28 mouse cellular contexts compared by ENCODE assay signal in the genomic region with DNA sequence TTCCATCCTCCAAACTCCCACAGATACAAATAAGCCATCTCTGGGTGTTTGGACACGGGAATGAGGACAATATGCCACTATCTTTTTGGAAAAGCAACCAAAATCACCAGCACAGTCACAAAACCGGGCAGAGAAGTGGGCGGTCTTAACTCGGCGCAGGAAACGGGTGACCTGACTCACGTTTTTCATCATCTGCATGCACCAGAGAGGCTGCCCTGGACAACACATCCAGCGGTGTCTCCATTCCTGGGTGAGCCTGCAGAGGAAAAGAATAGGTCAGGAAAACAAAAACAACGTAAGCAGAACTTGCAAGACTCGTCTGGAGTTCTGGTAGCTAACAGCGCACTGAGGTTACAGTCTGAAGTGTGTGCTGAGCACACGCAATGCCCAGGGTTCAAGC. TPM values are rescaled to one million over a fixed set of nuclear protein-coding genes. Genes with fewer than 3 reads are reported as not detected.
DNase-seq lines count a peak whose midpoint lies in the region; ATAC-seq and TF ChIP-seq lines count a peak whose summit lies in the region.
"Had no signal": no experiment of that assay in that cellular context is flagged by ENCODE, and none has a peak within 500 bp of the region (broad histone marks: within the 10 kb centered on the region; RNA-seq: fewer than 3 reads in every experiment).

No protein-coding gene starts in this region.

- H3K27ac ChIP-seq in left cerebral cortex, adult 2 months: peak overlapping the region; percentile 19
- H3K27ac ChIP-seq in CH12.LX (ENCODE audit: insufficient read depth, low read depth): peak overlapping the region; percentile 47
- H3K27ac ChIP-seq in limb, embryonic 10.5 days: 0 out of 2 replicates have a peak overlapping the region, but pooled peaks have one; percentile 1
- 0 out of 2 replicates have a peak overlapping the region, but pooled peaks have one; percentile 9 for H3K27ac ChIP-seq in limb, embryonic 15.5 days
- H3K27ac ChIP-seq in midbrain, embryonic 16.5 days (ENCODE audit: low read length): no peak overlapping the region
- H3K27ac ChIP-seq: embryonic facial prominence, embryonic 10.5 days; embryonic facial prominence, embryonic 13.5 days; forebrain, embryonic 12.5 days; forebrain, embryonic 15.5 days; heart, adult 2 months; heart, embryonic 10.5 days; heart, embryonic 13.5 days; hindbrain, embryonic 12.5 days; hindbrain, embryonic 15.5 days had no signal

- no peaks in the 10 kb centered on the region for H3K27me3 ChIP-seq in CH12.LX (replicated peaks)
- H3K27me3 ChIP-seq in limb, embryonic 10.5 days (ENCODE audit: low read depth, poor library complexity, severe bottlenecking): no peaks in the 10 kb centered on the region
- no peaks in the 10 kb centered on the region for H3K27me3 ChIP-seq in limb, embryonic 15.5 days
- no peaks in the 10 kb centered on the region for H3K27me3 ChIP-seq in midbrain, embryonic 16.5 days (ENCODE audit: control insufficient read depth, insufficient read depth, low read depth, low read length)
- H3K27me3 ChIP-seq: embryonic facial prominence, embryonic 13.5 days; forebrain, embryonic 15.5 days; hindbrain, embryonic 12.5 days; hindbrain, embryonic 15.5 days had no signal

- DNase-seq in left cerebral cortex, adult 2 months (ENCODE audit: extremely low spot score in 1 of 2, low spot score in 2 of 2): no peak
- DNase-seq in left cerebral cortex, adult 11 months (ENCODE audit: low spot score): no peak
- no peak for DNase-seq in CH12.LX (ENCODE audit: extremely low read depth)
- DNase-seq in limb, embryonic 10.5 days (ENCODE audit: low spot score): no peak
- no peak for DNase-seq in right cerebral cortex, postnatal 4 days
- DNase-seq: adrenal gland, adult 2 months; adrenal gland, postnatal 14 days; B cell, adult 2 months; cerebellum, adult 11-12 months; cerebellum, adult 8-10 months; cerebellum, postnatal 10 days; cerebellum, postnatal 36 days; embryo, embryonic 11 days; gastrocnemius, postnatal 36 days; heart, adult 2 months; heart, postnatal 14 days; heart, postnatal 4 days had no signal

- no peak overlapping the region for H3K4me3 ChIP-seq in left cerebral cortex, adult 2 months
- no peak overlapping the region for H3K4me3 ChIP-seq in CH12.LX (replicated peaks in 1 of 3; ENCODE audit: low read depth in 2 of 3, low read length in 2 of 3, poor library complexity in 1 of 3)
- H3K4me3 ChIP-seq in limb, embryonic 10.5 days: no peak overlapping the region
- H3K4me3 ChIP-seq in limb, embryonic 15.5 days: no peak overlapping the region
- H3K4me3 ChIP-seq in midbrain, embryonic 16.5 days (ENCODE audit: low read depth, low read length): no peak overlapping the region
- H3K4me3 ChIP-seq: embryonic facial prominence, embryonic 10.5 days; embryonic facial prominence, embryonic 13.5 days; erythroblast, embryonic 14.5 days; forebrain, embryonic 12.5 days; forebrain, embryonic 15.5 days; heart, adult 2 months; heart, embryonic 10.5 days; heart, embryonic 13.5 days; hindbrain, embryonic 12.5 days; hindbrain, embryonic 15.5 days had no signal

- TF ChIP-seq POLR2A in CH12.LX (IDR thresholded peaks at IDR 0.05; ENCODE audit: low read depth, low read length): no peak

- intact Hi-C loops in left cerebral cortex, adult 2 months (cut with DNase I): no loop called here

- peaks cover 20 to 58% of the 10 kb centered on the region in 2 experiments for H3K4me1 ChIP-seq in CH12.LX (ENCODE audit: control insufficient read depth in 1 of 2, insufficient read depth in 2 of 2)
- peaks cover 16% of the 10 kb centered on the region; the same call in 1 of the 2 replicates for H3K4me1 ChIP-seq in limb, embryonic 10.5 days
- peaks cover 15% of the 10 kb centered on the region for H3K4me1 ChIP-seq in limb, embryonic 15.5 days
- H3K4me1 ChIP-seq in midbrain, embryonic 16.5 days (ENCODE audit: control insufficient read depth, insufficient read depth, low read length): peaks cover under 1% of the 10 kb centered on the region; the same call in 1 of the 2 replicates
- H3K4me1 ChIP-seq: heart, embryonic 10.5 days had no signal

- dilution Hi-C loops in CH12.LX (cut with MboI; ENCODE audit: extremely low pct_ligation_motif_present, extremely low pct_unique_long_range_greater_than_20kb, low sequenced_read_pairs): no loop called here

- in situ Hi-C loops in CH12.LX (cut with MboI; ENCODE audit: low pct_ligation_motif_present, low pct_unique_long_range_greater_than_20kb, low sequenced_read_pairs): no loop called here

- TF ChIP-seq CTCF in left cerebral cortex, adult 2 months (IDR thresholded peaks at IDR 0.05): no peak
- no peak for TF ChIP-seq CTCF in CH12.LX (conservative IDR thresholded peaks at IDR 0.05 in 1 of 2, IDR thresholded peaks at IDR 0.05 in 1 of 2; ENCODE audit: low read depth in 2 of 2, low read length in 2 of 2)

- no peak for ATAC-seq in limb, embryonic 15.5 days (ENCODE audit: insufficient number of reproducible peaks, low FRiP score, low TSS enrichment, low read depth)
- ATAC-seq in midbrain, embryonic 16.5 days: no peak
- ATAC-seq: forebrain, embryonic 15.5 days had no signal

- peaks cover 68% of the 10 kb centered on the region for H3K79me2 ChIP-seq in CH12.LX (replicated peaks; ENCODE audit: control insufficient read depth, extremely low read depth, insufficient read depth, poor library complexity, severe bottlenecking)

- WGBS in limb, embryonic 10.5 days: 81% methylated on average over 12 of the region's 12 CpGs
- 70% methylated on average over 12 of the region's 12 CpGs for WGBS in limb, embryonic 15.5 days
- WGBS in midbrain, embryonic 16.5 days: 80% methylated on average over 12 of the region's 12 CpGs

- H3K4me2 ChIP-seq in CH12.LX (ENCODE audit: insufficient read depth, low read depth, poor library complexity, severe bottlenecking): peak overlapping the region; percentile 47
- H3K4me2 ChIP-seq in limb, embryonic 15.5 days: no peak overlapping the region
- no peak overlapping the region for H3K4me2 ChIP-seq in midbrain, embryonic 16.5 days (ENCODE audit: low read length)
- H3K4me2 ChIP-seq: embryonic facial prominence, embryonic 13.5 days; forebrain, embryonic 12.5 days; forebrain, embryonic 15.5 days; heart, embryonic 13.5 days; hindbrain, embryonic 12.5 days; hindbrain, embryonic 15.5 days had no signal

- no peak for TF ChIP-seq RAD21 in CH12.LX (IDR thresholded peaks at IDR 0.05; ENCODE audit: low read depth, low read length)

- no peak overlapping the region; the same call in 1 of the 2 replicates for H3K9ac ChIP-seq in CH12.LX (ENCODE audit: insufficient read depth, low read depth)
- no peak overlapping the region for H3K9ac ChIP-seq in limb, embryonic 15.5 days
- no peak overlapping the region for H3K9ac ChIP-seq in midbrain, embryonic 16.5 days (ENCODE audit: low read depth, low read length)
- H3K9ac ChIP-seq: embryonic facial prominence, embryonic 13.5 days; forebrain, embryonic 12.5 days; forebrain, embryonic 15.5 days; heart, embryonic 13.5 days; hindbrain, embryonic 12.5 days; hindbrain, embryonic 15.5 days had no signal

- H3K36me3 ChIP-seq in CH12.LX (replicated peaks in 1 of 2; ENCODE audit: control insufficient read depth in 1 of 2, insufficient read depth in 1 of 2, low read length in 1 of 2): peaks cover 21 to 48% of the 10 kb centered on the region in 2 experiments
- no peaks in the 10 kb centered on the region for H3K36me3 ChIP-seq in limb, embryonic 10.5 days
- no peaks in the 10 kb centered on the region for H3K36me3 ChIP-seq in limb, embryonic 15.5 days
- no peaks in the 10 kb centered on the region for H3K36me3 ChIP-seq in midbrain, embryonic 16.5 days (ENCODE audit: control insufficient read depth, insufficient read depth, low read length)
- H3K36me3 ChIP-seq: embryonic facial prominence, embryonic 10.5 days; embryonic facial prominence, embryonic 13.5 days; forebrain, embryonic 12.5 days; forebrain, embryonic 15.5 days; heart, embryonic 10.5 days; heart, embryonic 13.5 days; hindbrain, embryonic 12.5 days; hindbrain, embryonic 15.5 days had no signal

- peaks cover 3% of the 10 kb centered on the region for H3K9me3 ChIP-seq in CH12.LX (replicated peaks; ENCODE audit: low read length)
- H3K9me3 ChIP-seq in limb, embryonic 10.5 days (replicated peaks): no peaks in the 10 kb centered on the region
- no peaks in the 10 kb centered on the region for H3K9me3 ChIP-seq in limb, embryonic 15.5 days
- H3K9me3 ChIP-seq in midbrain, embryonic 16.5 days (replicated peaks; ENCODE audit: control insufficient read depth, low read length, poor library complexity, severe bottlenecking): no peaks in the 10 kb centered on the region
- H3K9me3 ChIP-seq: embryonic facial prominence, embryonic 10.5 days; embryonic facial prominence, embryonic 13.5 days; forebrain, embryonic 12.5 days; forebrain, embryonic 15.5 days; heart, embryonic 10.5 days; heart, embryonic 13.5 days; hindbrain, embryonic 12.5 days; hindbrain, embryonic 15.5 days had no signal

- no peak for TF ChIP-seq EP300 in CH12.LX (IDR thresholded peaks at IDR 0.05; ENCODE audit: low read length)

TF ChIP-seq in CH12.LX, 34 proteins besides CTCF, POLR2A, EP300 and RAD21:
- no peak for TF ChIP-seq TCF12 (IDR thresholded peaks at IDR 0.05; ENCODE audit: low read depth, low read length)
- no peak for TF ChIP-seq E2F4 (IDR thresholded peaks at IDR 0.05; ENCODE audit: insufficient replicate concordance, low read depth, low read length)
- peak; percentile 91 for TF ChIP-seq BHLHE40 (IDR thresholded peaks at IDR 0.05; ENCODE audit: low read depth, low read length)

RNA-seq across cellular contexts. Expression of a gene that starts 12.0 kb away (rescaled TPM):
- total RNA-seq in left cerebral cortex, adult 2 months (2021): 10 to 100 TPM; 61.4 to 63.8 TPM
- total RNA-seq in CH12.LX (2012; rRNA removed): 73.7 and 85.1 TPM in 2 replicates
- total RNA-seq in CH12.LX (2014; rRNA removed): 29.3 and 34.6 TPM in 2 replicates
- 32.4 and 37.3 TPM in 2 replicates for polyA plus RNA-seq in CH12.LX (2012; ENCODE audit: insufficient read length, low read depth)
- 114 and 129 TPM in 2 replicates for polyA plus RNA-seq in limb, embryonic 10.5 days (2016; fragmentation: Nextera tagmentation; extraction: Ambion mirVana)
- 121 and 130 TPM in 2 replicates for polyA plus RNA-seq in limb, embryonic 15.5 days (2015; fragmentation: Nextera tagmentation; extraction: Ambion mirVana)
- polyA plus RNA-seq in midbrain, embryonic 16.5 days (2015; fragmentation: Nextera tagmentation; extraction: Ambion mirVana): 49.2 and 51.0 TPM in 2 replicates
